Mouse (Mus musculus): ENCODE results near the gene Mrgprf. TPM values are rescaled to one million over a fixed set of nuclear protein-coding genes. Genes with fewer than 3 reads are reported as not detected.

Mrgprf gene
- not detected for polyA plus RNA-seq (2014; fragmentation: Illumina TruSeq; extraction: RNeasy Lipid Tissue Mini Kit (QIAGEN cat#74804); ENCODE audit: low read depth, low replicate concordance)

DNA sequence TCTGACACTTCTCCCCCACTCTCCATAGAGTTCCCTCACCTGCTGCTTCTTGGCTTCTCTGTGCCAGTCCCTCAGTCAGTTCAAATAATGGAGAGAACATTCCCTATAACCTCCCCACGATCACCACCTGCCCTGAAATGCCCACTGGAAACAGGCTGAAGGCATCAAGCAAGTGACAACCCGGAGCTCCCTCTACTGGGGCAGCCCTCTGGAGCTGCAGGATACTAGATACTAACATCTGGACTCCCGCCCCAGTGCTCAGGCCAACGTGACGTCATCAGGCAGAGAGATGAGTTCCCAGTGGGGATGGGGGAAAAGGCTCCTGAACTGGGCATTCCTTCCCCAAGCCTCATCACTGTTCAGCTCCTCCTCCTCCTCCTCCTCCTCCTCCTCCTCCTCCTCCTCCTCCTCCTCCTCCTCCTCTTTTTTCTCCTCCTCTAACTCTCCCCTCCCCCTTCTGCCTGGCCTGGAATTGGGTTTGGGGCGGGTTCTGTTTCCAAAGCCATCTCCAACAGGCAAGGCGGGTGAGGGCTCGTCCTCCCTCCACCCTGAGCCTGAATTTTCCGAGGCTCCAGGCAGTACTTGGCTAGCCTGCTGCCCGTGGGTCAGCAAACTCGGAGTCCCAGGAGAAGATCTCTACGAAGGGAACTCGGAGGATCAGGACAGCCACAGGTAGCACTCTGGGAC is at the start of gene Mrgprf:
Gene Mrgprf (plus strand): TSS at position 508 of the 687 bp plus-strand sequence.

DNA sequence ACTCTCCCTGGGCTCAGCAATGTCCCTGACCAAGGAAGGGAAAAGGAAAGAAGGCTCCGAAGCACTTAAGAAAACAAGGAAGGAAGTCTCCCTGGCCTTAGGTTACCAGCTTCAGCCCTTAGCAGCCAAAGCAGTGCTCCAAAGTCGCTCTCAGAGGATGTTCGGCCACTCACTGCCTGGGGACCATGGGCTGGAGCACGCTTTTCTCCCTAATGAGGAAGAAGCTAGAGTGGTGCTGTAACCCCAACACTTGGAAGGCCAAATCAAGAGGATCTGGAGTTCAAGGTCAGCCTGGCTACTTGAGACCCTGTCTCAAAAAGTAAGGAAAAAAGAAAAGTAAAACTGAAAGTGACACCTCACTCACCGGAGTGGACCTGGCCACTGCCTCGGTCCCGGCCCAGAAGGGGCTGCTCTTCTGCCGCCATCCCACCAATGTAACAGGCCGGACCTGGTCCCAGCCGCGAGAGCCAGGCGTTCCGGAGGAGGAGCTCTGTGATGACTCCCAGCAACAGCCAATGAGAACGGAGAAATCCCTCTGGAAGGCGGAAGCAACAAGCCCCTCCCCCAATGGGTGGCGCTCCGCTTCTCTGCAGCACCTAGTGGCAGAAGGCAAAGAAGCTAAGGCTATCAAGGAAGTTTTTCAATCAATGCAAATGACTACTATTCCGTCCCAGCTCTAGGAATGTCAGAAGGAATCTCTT is 17.0 kb upstream of the Mrgprf start, which contains the start of gene Tpcn2:
Gene Tpcn2 (minus strand): TSS at position 525 of the 701 bp plus-strand sequence.

DNA sequence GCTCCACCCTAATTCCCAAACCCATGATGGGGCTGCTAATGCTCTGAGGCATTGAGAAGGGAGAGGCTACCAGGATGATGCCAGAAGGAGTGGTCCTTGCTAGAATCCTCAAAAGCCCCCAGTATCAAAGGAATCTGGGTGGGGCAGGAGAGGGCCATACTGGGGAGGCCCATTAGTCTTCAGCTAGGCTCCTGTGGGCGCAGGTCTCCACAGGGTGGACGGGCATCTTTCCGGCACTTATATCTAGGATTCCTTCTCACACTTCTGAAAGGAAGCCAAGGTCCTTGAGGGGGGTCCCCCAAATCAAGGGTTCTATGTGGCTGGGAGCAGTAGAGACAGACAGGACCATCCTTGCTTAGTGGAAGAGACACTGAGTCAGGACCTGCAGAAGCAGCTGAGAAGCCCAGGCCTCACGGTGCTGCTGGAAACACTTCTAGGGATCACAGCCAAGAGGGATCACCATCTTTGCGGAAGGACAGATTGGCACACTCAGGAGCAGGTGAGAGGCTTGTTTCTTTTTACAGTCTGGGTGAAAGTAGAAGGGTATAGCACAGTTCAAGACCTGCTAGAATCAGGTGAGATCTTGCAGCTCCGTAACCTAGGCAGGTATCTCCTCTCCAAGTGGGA is 14.3 kb downstream of the Mrgprf start, which contains the start of gene Mrgprd:
Gene Mrgprd (plus strand): TSS at position 51 of the 627 bp plus-strand sequence.

Other genes with a start within 250 kb of the Mrgprf start
- not detected for gene 1810010D01Rik, start 92.7 kb upstream of the Mrgprf start, polyA plus RNA-seq (2014; fragmentation: Illumina TruSeq; extraction: RNeasy Lipid Tissue Mini Kit (QIAGEN cat#74804); ENCODE audit: low read depth, low replicate concordance)
- gene Tpcn2, start 16.8 kb upstream of the Mrgprf start, polyA plus RNA-seq (2014; fragmentation: Illumina TruSeq; extraction: RNeasy Lipid Tissue Mini Kit (QIAGEN cat#74804); ENCODE audit: low read depth, low replicate concordance) = 0.58 TPM
- gene Mrgprd, start 14.0 kb downstream of the Mrgprf start, polyA plus RNA-seq (2014; fragmentation: Illumina TruSeq; extraction: RNeasy Lipid Tissue Mini Kit (QIAGEN cat#74804); ENCODE audit: low read depth, low replicate concordance) = not detected

Measured in liver, adult 10 weeks (tissue).